Mouse (Mus musculus) G1E-ER4 (cell line): ENCODE results near the gene Bcr. TPM values are rescaled to one million over a fixed set of nuclear protein-coding genes. Genes with fewer than 3 reads are reported as not detected.

Source experiments
- GATA1 ChIP-seq: IDR thresholded peaks from one replicate; pipeline ENCODE4 v1.8.0; 2012; ENCODE audit warnings: low read length, inconsistent platforms
- polyA plus RNA-seq: library from polyadenylated mRNA; stranded (reverse); fragments of >175 nt; gene quantifications from 2 replicates; pipeline ENCODE4 v1.2.3, GENCODE M21; 2012

Gene Bcr
- polyA plus RNA-seq, 1 experiment: not detected

DNA sequence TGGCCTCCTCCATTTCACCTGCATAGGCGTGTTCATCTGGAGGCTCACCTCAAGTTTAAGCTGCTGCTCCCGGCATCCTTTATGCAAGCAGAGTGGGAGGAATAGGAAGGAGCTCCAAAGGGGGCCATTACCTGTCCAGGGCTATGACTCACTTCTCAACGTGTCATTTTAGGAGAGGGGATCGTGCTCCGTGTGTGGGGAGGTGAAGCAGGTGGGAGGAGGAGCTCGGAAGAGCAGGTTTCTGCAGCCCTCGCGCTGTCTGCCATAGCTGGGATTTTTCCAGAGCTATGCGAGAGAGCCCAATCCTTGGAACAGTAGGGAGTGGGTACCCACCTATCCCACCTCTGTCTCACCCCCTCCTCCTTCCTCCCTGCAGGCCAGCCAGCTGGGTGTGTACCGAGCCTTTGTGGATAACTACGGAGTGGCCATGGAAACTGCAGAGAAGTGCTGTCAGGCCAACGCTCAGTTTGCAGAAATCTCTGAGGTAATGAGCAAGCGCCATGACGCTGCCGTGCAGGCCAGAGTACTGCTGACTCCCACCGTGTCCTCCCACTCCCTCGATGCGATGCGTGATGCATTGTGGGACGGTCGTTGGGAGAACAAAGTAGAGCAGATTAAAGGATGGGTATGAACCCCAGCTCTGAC lies 75.2 kb downstream of the Bcr start:
- no peak for TF ChIP-seq GATA1

- TF ChIP-seq GATA1: no peak
Observed at GRCm38 (mm10) chr10:75137148-75137547, 76.8 kb downstream of the Bcr start.

DNA sequence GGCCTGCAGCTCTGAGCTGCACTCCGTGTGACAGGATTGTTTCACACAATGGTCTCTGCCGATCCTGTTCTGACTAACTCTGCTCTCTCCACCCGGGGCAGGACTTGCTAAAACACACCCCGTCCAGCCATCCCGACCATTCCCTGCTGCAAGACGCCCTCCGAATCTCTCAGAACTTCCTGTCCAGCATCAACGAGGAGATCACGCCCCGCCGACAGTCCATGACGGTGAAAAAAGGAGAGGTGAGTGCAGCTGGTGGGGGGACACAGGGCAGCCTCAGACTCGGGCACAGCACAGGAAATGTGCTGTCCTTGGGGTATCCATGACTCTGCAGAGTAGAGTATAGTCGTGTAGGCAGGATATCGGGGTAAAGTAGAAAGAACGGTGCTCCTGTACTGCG lies 84.8 kb downstream of the Bcr start:
- no peak for TF ChIP-seq GATA1

DNA sequence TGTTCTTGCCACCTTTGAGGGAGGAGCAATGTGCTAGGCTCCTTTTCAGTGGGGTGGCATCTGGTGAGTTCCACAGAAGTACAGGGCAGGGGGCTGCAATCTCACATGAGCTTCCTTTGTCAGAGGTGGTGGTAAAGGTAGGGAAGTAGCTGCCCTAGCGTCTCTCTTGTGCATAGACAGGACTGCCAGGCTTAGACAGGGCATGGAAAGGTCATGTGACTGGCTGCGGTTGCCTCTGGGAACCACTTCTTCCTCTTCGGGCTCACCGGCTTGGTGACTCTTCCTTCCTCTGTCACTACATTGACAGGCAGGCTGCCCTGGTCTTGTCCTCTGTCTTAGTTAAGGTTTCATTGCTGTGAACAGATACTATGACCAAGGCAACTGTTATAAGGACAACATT lies 85.6 kb downstream of the Bcr start:
- TF ChIP-seq GATA1: no peak

DNA sequence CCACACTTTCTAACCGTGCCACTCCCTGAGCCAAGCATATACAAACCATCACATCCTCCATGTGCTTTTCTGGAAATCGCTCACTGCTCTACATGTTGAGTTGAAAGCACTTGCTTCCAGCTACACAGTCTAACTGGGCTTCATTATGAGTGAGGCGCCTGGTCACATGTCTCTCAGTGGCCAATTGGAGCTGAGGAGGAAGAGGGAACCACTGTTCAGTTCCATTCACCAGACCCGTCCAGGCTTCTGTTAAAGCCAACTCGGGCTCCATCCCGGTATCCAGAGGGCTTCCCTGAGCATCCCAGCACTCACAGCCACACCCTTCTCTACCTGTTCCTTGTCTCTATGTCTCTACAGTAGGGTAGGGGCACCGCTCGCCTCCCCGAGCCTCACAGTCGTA lies 86.2 kb downstream of the Bcr start:
- no peak for TF ChIP-seq GATA1

DNA sequence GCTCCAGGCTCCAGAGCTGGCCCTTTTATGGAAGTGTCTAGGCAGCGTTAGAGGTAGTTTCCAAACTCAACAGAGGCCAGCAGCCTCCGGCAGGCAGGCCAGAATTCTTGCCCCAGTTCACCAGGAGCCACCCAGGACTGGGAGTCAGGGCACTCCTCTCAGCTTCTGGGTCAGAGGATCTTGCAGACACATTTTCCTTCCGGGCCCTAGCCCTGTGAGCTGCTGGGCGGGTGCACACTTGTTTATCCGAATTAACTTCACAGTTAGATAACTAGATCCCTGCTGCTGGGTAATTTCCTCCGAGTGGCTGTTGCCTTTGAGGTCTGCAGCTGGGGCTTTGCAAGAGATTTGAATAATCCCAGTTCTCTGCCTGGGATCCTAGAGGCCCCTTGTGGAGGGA lies 87.9 kb downstream of the Bcr start:
- no peak for TF ChIP-seq GATA1

GRCm38 (mm10) chr10:75150361-75150760 lies 90.0 kb downstream of the Bcr start:
- TF ChIP-seq GATA1: no peak

DNA sequence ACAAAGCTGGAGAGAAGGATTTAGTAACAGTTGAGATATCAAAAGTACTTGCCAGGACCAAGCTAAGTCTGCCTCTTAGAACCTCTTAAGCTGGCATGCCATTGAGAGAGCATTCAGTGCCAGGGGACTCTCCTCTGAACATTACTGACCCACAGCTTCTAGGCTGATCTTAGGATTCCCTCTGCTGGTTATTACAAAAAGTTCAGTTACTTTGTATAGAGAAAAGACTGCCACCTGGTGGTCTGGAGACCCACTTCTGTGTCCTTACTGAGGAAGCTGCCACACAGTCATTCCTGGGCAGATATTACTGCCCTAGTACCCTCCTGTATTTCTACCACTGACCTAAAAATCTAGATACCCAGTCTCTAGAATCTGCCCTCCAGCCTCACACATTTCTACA lies 90.9 kb downstream of the Bcr start:
- TF ChIP-seq GATA1: no peak

GRCm38 (mm10) chr10:75156835-75157234 lies 96.4 kb downstream of the Bcr start:
- TF ChIP-seq GATA1: no peak

DNA sequence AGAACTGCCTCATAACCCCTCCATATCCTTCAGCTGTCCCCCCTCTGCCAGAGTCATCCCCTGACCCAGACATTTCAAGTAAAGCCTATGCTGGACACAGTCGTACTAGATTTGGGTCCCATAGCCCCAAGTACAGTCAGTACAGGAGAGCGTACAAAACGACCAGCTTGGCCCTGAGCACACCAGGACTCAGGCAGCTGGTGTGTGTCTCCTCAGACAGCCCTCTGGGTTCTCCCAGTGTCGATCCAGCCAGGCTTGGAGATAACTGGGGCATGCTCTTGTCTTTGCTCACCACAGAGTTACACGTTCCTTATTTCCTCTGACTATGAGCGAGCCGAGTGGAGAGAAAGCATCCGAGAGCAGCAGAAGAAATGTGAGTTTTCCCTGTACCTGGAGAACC lies 97.3 kb downstream of the Bcr start:
- TF ChIP-seq GATA1: no peak

GRCm38 (mm10) chr10:75158356-75158755 lies 98.0 kb downstream of the Bcr start:
- TF ChIP-seq GATA1: no peak

DNA sequence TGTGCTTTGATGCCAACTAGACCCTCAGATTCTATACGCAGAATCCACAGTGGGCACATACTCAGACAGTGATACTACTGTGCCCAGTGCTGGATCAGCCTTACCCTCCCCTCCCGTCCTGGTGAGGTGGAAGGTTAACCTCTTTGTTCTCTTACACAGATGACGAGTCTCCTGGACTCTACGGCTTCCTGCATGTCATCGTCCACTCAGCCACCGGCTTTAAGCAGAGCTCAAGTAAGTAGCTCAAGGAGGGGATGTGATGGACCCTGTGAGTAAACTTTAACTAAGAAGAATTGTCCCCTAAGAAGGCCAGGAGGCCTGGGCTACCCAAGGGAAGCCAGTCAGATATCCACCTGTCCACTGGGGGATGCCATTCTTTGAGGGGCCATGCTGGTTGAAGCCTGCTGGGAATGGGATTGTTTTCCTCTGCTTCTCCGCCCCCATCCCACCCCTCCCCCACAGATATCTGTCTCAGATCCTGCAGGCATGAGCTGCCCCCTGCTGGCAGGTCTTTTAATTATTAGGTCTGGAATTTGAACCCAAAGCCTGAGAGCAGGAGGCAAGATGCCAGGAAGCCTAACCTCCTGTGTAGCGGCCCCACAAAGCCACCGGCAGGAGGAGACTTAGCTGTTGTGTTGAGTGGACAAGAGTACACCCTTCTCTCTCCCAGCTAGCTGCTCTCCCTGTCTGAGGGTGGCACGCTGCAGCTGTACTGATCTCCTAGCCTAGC lies 99.9 kb downstream of the Bcr start:
- TF ChIP-seq GATA1: no peak

DNA sequence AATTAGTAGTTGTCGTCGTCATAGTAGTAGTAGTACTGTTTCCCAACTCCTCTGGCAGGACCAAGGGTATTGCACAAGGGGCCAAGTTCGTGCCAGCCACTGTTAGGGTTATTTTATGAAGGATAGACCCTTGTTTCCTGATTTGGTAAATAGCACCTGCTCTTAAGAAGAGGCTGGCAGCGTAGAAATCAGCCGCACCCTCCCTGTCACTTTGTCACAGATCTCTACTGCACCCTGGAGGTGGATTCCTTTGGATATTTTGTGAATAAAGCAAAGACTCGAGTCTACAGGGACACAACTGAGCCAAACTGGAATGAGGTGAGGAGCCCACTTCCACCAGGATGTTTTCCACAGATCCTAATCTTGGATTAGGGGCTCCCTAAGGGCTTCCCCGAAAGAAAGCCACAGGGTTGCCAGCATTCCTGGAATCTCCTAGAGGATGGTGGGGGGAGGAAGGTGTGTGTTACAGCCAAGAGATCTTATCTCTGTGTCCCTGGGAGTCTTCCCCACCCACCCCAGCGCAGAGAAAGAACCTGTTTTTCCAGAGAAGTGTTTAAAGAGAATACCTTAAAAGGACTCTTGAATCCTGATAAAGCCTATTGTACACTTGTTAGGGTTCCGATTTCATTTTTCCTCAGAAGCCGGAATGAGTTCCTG lies 105.6 kb downstream of the Bcr start:
- TF ChIP-seq GATA1: no peak

DNA sequence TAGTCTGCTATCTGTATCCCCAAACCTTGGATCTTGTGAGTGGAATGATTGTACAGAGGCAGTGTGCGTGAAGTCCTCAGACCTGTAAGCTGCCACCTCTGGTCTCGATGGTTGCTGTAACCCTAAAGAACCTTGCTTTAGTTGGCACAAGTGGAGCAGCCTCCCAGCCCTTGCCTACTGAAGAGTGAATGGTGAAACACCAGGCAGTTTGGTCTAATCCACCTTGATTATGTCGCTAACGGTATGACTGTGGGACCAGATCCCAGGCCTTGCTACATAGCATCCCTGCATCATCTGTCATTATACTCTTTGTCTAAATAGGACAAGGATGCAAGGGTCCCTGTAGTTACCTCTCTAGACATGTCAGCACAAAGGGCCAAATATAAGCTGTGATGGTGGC lies 106.2 kb downstream of the Bcr start:
- TF ChIP-seq GATA1: no peak

GRCm38 (mm10) chr10:75170207-75170850 lies 109.9 kb downstream of the Bcr start:
- TF ChIP-seq GATA1: no peak

DNA sequence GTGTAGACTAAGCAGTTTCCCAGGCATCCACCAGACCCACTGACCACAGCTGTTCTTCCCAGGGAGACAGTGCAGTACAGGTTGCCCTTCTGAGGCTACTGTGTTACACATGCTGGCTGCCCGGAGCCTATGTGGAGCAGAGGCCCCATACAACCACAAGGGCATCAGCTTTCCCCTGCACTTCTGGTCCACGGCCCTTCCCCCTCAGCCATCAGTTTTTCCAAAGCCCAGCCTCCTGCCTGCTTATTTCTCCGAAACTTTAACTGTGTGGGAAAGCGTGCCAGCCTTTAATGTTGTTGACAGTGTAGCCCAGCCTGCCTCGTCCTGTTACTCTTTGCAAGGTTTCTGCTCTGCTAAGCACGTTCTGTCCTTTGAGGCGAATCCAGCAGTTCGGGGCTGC lies 112.7 kb downstream of the Bcr start:
- TF ChIP-seq GATA1: no peak
